Mouse (Mus musculus): ENCODE data around the gene Proser3. TPM values are rescaled to one million over a fixed set of nuclear protein-coding genes. Genes with fewer than 3 reads are reported as not detected.

Proser3 gene
- total RNA-seq, 2 experiments from 2014 or later = 3.4 to 4.4 TPM

DNA sequence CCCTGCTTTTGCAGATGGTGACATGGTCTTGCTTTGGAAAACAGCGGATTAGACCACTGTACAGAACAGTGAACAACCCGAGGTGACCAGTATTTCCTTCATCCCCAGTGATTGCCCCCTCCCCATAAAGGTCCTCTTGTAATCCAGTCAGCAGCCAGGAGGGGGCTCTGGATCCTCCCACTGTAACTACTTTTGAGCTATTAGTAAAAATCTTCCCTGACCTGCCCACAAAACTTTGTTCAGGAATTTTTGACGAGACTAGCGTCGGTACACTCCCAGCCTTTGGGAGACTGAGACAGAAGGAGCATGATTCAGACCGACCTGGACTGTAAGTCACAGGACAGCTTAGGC lies 61.2 kb downstream of the Proser3 start:
- no peak for DNase-seq (ENCODE audit: low spot score in 2 of 2)

DNA sequence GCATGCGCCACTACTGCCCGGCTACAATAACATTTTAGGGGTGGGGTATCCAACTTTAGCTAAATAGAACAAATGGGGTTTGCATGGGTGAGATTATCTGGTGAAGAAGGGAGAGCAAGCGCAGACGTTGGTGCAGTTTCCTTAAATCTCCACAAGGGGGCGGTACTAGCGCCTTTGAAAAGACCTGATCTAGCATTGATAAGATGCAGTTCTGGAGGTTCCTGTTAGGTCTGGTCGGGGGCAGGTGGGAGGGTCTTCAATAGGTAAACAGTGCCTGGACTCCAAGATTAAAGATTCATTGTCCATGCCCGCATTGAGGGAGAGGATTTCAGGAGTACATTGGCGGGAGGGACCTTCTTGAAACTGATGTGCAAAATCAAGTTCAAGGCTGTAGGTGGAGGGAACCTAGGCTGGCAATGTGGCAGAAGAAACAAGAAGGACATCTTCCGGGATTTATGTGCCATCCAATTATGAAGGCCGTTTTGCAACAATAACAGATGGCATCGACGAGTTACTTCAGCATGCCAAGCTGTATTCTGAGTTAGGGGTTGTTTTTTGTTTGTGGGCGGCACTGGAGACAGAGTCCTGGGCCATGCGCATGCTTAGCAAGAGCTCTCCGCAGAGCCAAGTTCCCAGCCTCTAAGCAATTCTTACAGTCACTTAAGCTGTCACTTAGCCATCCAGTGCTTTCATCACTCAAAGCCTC lies 61.7 kb downstream of the Proser3 start:
- peak; percentile 63 to 69 for DNase-seq (ENCODE audit: low spot score in 2 of 2)

Small RNA genes lying within 50 kb of the gene (microRNA-seq; reads per million reads assigned to microRNA genes)
- gene Gm38670 = 0 to 0.45 reads per million in 2 experiments
- 0.67 to 0.98 reads per million in 2 experiments for gene Mir3569

Other genes starting within 250 kb of the Proser3 start
- 10 to 100 TPM; 41.6 to 45.5 TPM for gene Alkbh6, start 243.6 kb downstream of the Proser3 start, total RNA-seq (2021)
- 1 to 10 TPM; 3.2 to 6.4 TPM for gene Syne4, start 237.5 kb downstream of the Proser3 start, total RNA-seq (2021)
- gene E130208F15Rik, start 230.6 kb downstream of the Proser3 start, total RNA-seq (2021) = under 1 TPM; 0.48 to 0.69 TPM
- gene Sdhaf1, start 228.4 kb downstream of the Proser3 start, total RNA-seq (2021) = 1 to 10 TPM; 7.8 to 9.4 TPM
- gene Lrfn3, start 189.5 kb downstream of the Proser3 start, total RNA-seq (2021) = 10 to 100 TPM; 42.8 to 43.6 TPM
- gene Tyrobp, start 138.5 kb downstream of the Proser3 start, total RNA-seq (2021) = 10 to 100 TPM; 21.9 to 24.0 TPM
- 1 to 10 TPM in 1 of 2 experiments, under 1 TPM in 1; 0.91 to 1.8 TPM for gene Hcst, start 132.4 kb downstream of the Proser3 start, total RNA-seq (2021)
- gene Nfkbid, start 130.6 kb downstream of the Proser3 start, total RNA-seq (2021) = 1 to 10 TPM; 2.2 to 3.0 TPM
- gene Aplp1, start 106.8 kb downstream of the Proser3 start, total RNA-seq (2021) = 100 to 1,000 TPM; 831 to 849 TPM
- 1 to 10 TPM; 3.9 to 5.3 TPM for gene Kirrel2, start 94.6 kb downstream of the Proser3 start, total RNA-seq (2021)
- under 1 TPM; 0.55 to 0.62 TPM for gene Nphs1, start 94.0 kb downstream of the Proser3 start, total RNA-seq (2021)
- under 1 TPM in 1 of 2 experiments, not detected in 1; 0.69 TPM for gene Prodh2, start 58.7 kb downstream of the Proser3 start, total RNA-seq (2021)
- gene Arhgap33, start 17.2 kb downstream of the Proser3 start, total RNA-seq (2021) = 100 to 1,000 TPM; 218 to 232 TPM
- 1 to 10 TPM; 5.3 to 5.6 TPM for gene Hspb6, start 121 bp downstream of the Proser3 start, total RNA-seq (2021)
- gene Lin37, start 7.5 kb upstream of the Proser3 start, total RNA-seq (2021) = 10 to 100 TPM; 28.2 to 36.6 TPM
- 10 to 100 TPM; 49.4 to 52.5 TPM for gene U2af1l4, start 11.0 kb upstream of the Proser3 start, total RNA-seq (2021)
- gene Gm49396, start 11.0 kb upstream of the Proser3 start, total RNA-seq (2021) = 1 to 10 TPM; 4.8 to 5.8 TPM
- 10 to 100 TPM; 79.4 to 87.1 TPM for gene Psenen, start 11.3 kb upstream of the Proser3 start, total RNA-seq (2021)
- 1 to 10 TPM; 2.4 to 2.8 TPM for gene Igflr1, start 13.1 kb upstream of the Proser3 start, total RNA-seq (2021)
- 10 to 100 TPM; 57.8 to 59.8 TPM for gene Kmt2b, start 36.4 kb upstream of the Proser3 start, total RNA-seq (2021)
- not detected for gene Zbtb32, start 46.6 kb upstream of the Proser3 start, total RNA-seq (2021)
- gene Upk1a, start 60.5 kb upstream of the Proser3 start, total RNA-seq (2021) = under 1 TPM; 0.22 to 0.34 TPM
- 100 to 1,000 TPM; 719 to 852 TPM for gene Cox6b1, start 73.9 kb upstream of the Proser3 start, total RNA-seq (2021)
- gene Etv2, start 83.6 kb upstream of the Proser3 start, total RNA-seq (2021) = not detected
- 10 to 100 TPM; 75.3 to 79.9 TPM for gene Rbm42, start 98.0 kb upstream of the Proser3 start, total RNA-seq (2021)
- gene Haus5, start 112.7 kb upstream of the Proser3 start, total RNA-seq (2021) = 1 to 10 TPM; 7.0 to 7.4 TPM
- not detected for gene Pmis2, start 119.3 kb upstream of the Proser3 start, total RNA-seq (2021)
- not detected for gene 2200002J24Rik, start 146.6 kb upstream of the Proser3 start, total RNA-seq (2021)
- 1 to 10 TPM; 3.1 to 3.8 TPM for gene Atp4a, start 159.9 kb upstream of the Proser3 start, total RNA-seq (2021)
- gene Tmem147, start 177.2 kb upstream of the Proser3 start, total RNA-seq (2021) = 100 to 1,000 TPM; 117 to 141 TPM
- gene Gapdhs, start 191.4 kb upstream of the Proser3 start, total RNA-seq (2021) = not detected
- 10 to 100 TPM in 1 of 2 experiments, 1 to 10 TPM in 1; 7.7 to 10.4 TPM for gene Sbsn, start 199.2 kb upstream of the Proser3 start, total RNA-seq (2021)
- 1 to 10 TPM; 1.2 to 1.5 TPM for gene Dmkn, start 211.5 kb upstream of the Proser3 start, total RNA-seq (2021)
- not detected for gene Krtdap, start 235.6 kb upstream of the Proser3 start, total RNA-seq (2021)

Measured in layer of hippocampus, postnatal 10 days (tissue).